Mouse (Mus musculus) megakaryocyte, adult 5-6 weeks (primary cell): ENCODE measurements around the gene C87499. TPM values are rescaled to one million over a fixed set of nuclear protein-coding genes. Genes with fewer than 3 reads are reported as not detected.

Experiments
- ATAC-seq: 2 replicates; pipeline ENCODE4 v1.8.0; 2016; ENCODE audit warnings: mild to moderate bottlenecking, inconsistent platforms; ENCODE audit not compliant: poor library complexity, severe bottlenecking
- total RNA-seq, 2 experiments: library from RNA; stranded (forward) in 1 of 2; stranded (reverse) in 1 of 2; fragments of 153-499, 151-499 nt in 1 of 2; fragments of 221-1000, 200-1000 nt in 1 of 2; gene quantifications; 2 replicates each; pipeline versions ENCODE4 v1.2.3 to v1.2.4; 2015 to 2017

Gene C87499
- total RNA-seq (2015) (not detected in 2 replicates), total RNA-seq (2017) (not detected in 2 replicates)

DNA sequence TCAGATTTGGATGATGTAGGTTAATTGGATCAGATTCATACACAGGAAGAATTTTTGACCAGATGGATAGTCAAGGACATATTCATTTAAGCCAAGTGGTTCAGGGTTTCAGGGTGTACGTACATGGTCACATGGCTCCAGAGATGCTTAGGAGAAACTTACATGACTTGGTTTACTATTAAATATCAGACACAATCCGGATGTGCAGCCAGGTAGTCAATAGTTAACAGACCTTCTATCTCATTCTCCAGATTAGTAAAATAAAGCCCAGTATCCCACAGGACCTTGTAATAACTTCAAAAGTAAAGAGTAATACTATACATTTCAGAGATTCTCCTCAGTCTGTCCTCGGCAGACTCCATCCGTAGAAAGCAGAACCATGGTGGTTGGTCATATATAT, at the start of gene C87499:
Gene C87499 (minus strand): TSS at position 101 of the 400 bp plus-strand sequence.
- no peak for ATAC-seq

DNA sequence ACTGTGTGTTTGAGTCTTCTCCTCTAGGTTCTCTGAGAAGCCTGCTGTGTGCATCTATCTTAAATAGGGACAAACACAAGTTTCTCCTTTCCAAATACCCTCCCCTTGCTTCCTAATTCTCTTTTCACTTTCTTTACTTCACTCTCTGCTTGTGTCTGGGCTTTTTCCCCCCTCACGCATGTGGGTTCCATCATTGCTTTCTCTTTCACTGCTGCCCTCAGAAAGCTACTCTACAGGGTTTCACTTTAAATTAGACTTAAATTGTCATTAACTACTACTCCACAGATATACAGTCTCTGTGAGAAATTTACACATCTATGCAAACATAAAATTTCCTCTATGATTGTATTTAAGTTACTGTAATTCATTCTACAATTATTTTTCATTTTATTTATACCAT, 49.6 kb upstream of the C87499 start, which contains the start of gene Ifna2:
Gene Ifna2 (minus strand): TSS at position 101 of the 400 bp plus-strand sequence.
- ATAC-seq = no peak

DNA sequence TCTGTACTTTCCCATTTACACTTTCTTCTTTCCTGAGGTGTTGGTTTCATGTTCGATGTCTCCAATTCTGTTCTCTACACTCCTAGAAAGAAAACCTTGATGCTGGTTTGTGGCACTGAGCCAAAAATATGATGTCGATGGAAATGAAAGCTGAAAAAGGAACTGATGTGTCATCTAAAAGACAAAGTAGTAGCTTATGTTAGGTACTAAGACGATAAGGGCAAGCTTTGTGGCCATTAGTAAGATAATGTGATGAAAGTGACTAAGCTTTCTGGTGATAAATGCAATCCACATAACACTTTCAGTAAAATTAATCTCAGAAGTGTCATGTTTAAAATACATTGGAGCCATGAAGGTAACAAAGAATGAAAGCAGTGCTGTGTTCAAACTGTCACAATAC, 47.1 kb upstream of the C87499 start:
- no peak for ATAC-seq

DNA sequence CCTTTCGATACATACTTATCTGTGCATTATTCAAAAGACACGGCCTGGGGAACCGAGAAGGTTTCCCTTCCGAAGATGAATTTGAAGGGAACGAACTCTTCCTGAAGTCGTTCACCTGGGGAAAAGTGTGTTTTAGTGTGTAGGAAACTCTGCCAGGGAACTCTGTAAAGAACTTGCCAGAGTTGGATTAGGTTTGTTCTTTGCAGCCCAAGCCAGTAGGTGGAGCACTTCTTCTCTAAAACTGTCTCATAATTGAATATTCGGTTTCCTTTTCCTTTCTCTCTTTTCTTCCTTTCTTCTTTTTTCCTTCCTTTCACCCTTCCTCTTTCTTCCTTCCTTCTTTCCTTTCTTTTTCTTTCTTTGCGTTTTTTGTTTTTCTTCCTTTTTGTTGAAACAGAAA, 46.2 kb upstream of the C87499 start:
- ATAC-seq = 0 out of 2 replicates have a peak, but pooled peaks have one; percentile 57

DNA sequence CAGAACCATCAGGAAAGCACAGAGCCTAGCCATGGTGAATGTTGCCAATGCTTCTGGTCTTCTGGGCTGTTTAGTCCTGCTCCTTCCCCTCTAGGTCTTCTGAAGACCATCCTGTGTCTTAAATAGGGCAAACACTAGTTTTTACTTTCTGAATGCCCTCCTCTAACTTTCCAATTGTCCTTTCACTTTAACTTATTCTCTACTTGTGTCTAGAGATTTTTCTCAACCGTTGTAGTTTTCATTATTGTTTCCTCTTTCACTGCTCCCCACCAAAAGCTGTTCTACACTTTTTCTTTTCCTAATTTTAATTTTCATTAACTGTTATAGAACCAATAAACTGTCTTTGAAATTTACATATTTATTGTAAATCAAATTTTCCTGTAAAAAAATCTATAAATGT, 42.6 kb upstream of the C87499 start, which contains the start of gene Ifna16:
Gene Ifna16 (minus strand): TSS at position 101 of the 400 bp plus-strand sequence.
- ATAC-seq = no peak

DNA sequence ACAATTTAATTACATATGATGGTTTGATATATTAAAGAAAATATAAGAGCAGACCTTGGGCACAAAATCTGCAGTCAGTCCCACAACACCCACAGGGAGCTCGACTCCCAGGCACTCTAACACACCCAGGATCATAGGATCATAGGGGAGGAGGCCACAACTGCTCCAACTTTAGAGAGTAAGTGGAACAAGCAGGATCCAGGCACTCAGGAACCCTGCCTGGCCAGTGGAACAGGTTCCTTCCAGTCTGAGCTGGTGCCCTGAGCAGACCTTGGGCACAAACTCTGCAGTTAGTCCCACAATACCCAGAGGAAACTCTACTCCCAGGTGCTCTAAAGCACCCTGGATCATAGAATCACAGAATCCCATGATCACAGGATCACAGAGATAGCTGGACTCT, 21.2 kb upstream of the C87499 start:
- ATAC-seq = no peak

DNA sequence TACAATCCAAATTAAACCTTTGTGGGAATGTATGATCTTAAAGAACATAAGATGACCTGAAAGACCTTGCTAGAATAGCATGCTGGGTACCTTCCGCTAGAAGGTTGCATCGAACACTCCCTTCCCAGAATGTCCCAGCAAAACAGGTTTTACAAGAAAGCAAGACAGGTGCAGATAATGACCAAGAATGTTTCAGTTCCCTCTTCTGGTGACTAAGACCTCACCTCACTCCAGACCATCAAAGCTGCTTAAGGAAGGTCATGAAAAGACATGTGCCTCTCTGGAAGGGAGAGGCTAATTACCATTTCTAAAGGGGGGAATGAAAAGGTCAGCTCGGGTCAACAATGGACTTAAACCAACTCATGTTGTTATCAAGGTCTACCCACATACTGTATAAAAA, 19.4 kb upstream of the C87499 start:
- no peak for ATAC-seq

DNA sequence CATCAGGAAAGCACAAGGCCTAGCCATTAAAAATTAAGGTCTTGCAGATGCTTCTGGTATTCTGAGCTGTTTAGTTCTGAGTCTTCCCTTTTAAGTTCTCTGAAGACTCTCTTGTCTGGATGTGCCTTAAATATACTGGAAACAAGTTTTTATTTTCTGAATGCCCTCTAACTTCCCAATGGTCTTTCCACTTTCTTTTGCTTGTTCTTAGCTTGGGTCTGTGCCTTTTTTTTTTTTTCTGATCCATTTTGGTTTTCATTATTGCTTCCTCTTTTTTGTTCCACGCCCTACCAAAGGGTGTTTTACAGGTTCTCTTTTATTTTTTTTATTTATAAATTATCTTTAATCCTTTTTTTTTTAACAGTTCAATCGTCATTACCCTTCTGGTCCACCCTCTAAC, 10.1 kb upstream of the C87499 start, which contains the start of gene Ifna13:
Gene Ifna13 (minus strand): TSS at position 101 of the 400 bp plus-strand sequence.
- ATAC-seq = no peak

DNA sequence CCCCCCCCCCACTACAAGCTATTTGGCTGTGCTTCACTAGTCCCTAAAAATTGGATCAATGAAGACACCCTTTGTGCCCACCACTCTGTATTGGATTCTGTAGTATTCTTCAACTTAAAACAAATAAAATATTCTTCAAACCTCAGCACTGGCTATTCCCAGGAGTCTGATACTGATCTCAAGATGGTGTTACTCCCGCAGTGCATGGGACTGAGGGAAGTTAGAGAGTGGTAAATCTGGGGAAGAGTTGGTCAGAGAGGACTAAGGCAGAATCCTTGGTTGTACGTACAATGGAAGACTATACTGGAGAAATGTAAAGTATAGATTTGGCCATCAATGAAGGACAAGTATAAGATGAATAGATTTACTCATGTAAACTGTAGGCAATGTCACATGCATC, 8.3 kb upstream of the C87499 start:
- no peak for ATAC-seq

DNA sequence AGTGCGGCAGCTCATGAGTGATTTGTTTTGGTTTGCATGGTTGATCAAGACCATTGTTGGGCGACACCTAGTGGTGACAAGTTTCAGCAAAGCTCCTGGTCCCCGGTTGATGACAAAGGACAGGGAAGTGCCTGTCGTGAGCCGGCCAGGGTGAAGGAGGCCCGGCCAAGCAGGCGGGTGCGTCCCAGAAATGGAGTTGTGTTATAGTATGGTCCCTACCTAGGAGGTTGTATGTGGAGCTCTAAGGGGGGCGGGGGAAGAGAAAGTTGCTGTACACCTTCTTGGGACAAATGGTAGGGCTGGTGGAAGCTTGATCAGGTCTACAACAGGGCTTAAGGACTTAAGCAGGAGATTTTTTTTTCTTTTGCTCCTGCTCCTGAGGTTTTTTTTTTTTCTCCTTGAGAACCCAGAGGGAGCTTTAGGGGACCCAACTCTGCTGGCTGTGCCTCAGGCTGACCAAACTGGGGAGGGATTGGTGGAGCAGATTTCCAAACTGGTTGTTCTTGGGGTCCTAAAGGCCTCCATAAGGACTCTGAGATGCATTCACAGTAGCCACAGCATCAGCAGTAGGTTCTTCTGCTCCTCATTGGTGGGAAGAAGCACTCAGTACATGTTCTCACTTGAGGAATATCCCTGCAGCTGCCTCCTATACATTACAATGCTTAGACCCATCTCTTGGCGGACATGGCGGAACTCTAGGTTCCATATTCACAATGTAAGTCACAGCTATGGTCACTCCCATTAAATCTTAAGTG, 7.0 kb upstream of the C87499 start:
- ATAC-seq = peak; percentile 97

DNA sequence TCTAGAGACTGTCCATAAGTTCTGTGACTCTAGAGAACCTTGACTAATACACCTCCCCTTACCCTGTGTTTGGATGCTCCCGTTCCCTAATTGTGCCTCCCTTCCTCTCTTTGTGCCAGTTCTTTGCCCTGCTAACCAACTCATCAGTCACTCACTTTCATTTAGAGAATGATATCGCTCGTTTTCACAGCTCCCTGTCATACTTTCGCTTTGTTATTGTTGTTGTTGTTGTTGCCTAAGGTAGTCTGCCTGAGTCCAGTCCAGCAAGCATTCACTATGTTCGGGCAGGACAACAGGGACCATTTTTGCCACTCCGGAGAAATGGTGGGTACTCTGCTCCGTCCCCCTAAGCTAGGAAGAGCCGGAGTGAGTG, 6.5 kb upstream of the C87499 start:
- ATAC-seq = peak; percentile 19

DNA sequence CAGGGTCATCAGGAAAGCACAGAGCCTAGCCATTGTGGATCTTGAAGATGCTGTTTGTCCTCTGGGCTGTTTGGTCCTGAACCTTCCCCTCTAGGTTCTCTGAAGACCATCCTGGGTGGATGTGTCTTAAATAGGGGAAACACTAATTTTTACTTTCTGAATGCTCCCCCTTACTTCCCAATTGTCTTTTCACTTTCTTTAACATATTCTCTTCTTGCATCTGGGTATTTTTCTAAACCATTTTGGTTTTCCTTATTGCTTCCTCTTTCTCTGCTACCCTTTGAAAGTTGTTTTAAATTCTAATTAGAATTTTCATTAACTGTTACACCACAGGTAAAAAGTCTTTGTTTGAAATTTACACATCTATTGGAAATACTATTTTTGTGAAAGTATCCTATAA, 30.9 kb downstream of the C87499 start, which contains the start of gene Ifna12:
Gene Ifna12 (minus strand): TSS at position 101 of the 400 bp plus-strand sequence.
- no peak for ATAC-seq

DNA sequence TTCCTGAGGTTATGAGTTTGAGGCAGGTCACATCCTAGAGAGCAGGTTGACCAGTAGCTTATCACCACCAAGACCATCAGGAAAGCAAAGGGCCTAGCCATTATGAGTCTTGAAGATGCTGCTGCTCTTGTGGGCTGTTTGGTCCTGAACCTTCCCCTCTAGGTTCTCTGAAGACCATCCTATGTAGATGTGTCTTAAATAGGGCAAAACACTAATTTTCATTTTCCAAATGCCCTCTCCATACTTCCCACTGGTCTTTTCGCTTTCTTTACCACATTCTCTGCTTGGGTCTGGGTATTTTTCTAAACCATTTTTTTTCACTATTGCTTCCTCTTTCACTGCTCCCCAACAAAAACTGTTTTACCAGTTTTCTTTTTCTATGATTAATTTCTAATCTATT, 41.9 kb downstream of the C87499 start, which contains the start of gene Ifna9:
Gene Ifna9 (minus strand): TSS at position 101 of the 400 bp plus-strand sequence.
- no peak for ATAC-seq

Other genes starting within 250 kb of the C87499 start
Only the 30 nearest of the 33 such genes appear.
- gene Hacd4, start 195.5 kb downstream of the C87499 start, total RNA-seq (2015) = 112 and 118 TPM in 2 replicates
- 70.7 and 72.7 TPM in 2 replicates for gene Hacd4, start 195.5 kb downstream of the C87499 start, total RNA-seq (2017)
- not detected in 2 replicates for gene Ifnb1, start 111.6 kb downstream of the C87499 start, total RNA-seq (2015)
- not detected in 2 replicates for gene Ifnb1, start 111.6 kb downstream of the C87499 start, total RNA-seq (2017)
- not detected in 2 replicates for gene Ifna15, start 76.2 kb downstream of the C87499 start, total RNA-seq (2015)
- gene Ifna15, start 76.2 kb downstream of the C87499 start, total RNA-seq (2017) = not detected in 2 replicates
- not detected in 2 replicates for gene Ifna14, start 62.6 kb downstream of the C87499 start, total RNA-seq (2015)
- gene Ifna14, start 62.6 kb downstream of the C87499 start, total RNA-seq (2017) = not detected in 2 replicates
- not detected in 2 replicates for gene Ifna9, start 42.0 kb downstream of the C87499 start, total RNA-seq (2015)
- not detected in 2 replicates for gene Ifna9, start 42.0 kb downstream of the C87499 start, total RNA-seq (2017)
- not detected in 2 replicates for gene Ifna12, start 31.0 kb downstream of the C87499 start, total RNA-seq (2015)
- not detected in 2 replicates for gene Ifna12, start 31.0 kb downstream of the C87499 start, total RNA-seq (2017)
- gene Ifna13, start 10.0 kb upstream of the C87499 start, total RNA-seq (2015) = not detected in 2 replicates
- gene Ifna13, start 10.0 kb upstream of the C87499 start, total RNA-seq (2017) = not detected in 2 replicates
- gene Ifna16, start 42.5 kb upstream of the C87499 start, total RNA-seq (2015) = not detected in 2 replicates
- gene Ifna16, start 42.5 kb upstream of the C87499 start, total RNA-seq (2017) = not detected in 2 replicates
- gene Ifna2, start 49.5 kb upstream of the C87499 start, total RNA-seq (2015) = not detected in 2 replicates
- gene Ifna2, start 49.5 kb upstream of the C87499 start, total RNA-seq (2017) = not detected in 2 replicates
- not detected in 2 replicates for gene Ifnab, start 56.9 kb upstream of the C87499 start, total RNA-seq (2015)
- not detected in 2 replicates for gene Ifnab, start 56.9 kb upstream of the C87499 start, total RNA-seq (2017)
- gene Gm26566, start 87.4 kb upstream of the C87499 start, total RNA-seq (2015) = not detected in 2 replicates
- 0.55 TPM in 1 of 2 replicates, not detected in the other for gene Gm26566, start 87.4 kb upstream of the C87499 start, total RNA-seq (2017)
- gene Klhl9, start 88.1 kb upstream of the C87499 start, total RNA-seq (2015) = 56.7 and 61.1 TPM in 2 replicates
- 83.8 and 85.5 TPM in 2 replicates for gene Klhl9, start 88.1 kb upstream of the C87499 start, total RNA-seq (2017)
- gene Gm13271, start 120.5 kb upstream of the C87499 start, total RNA-seq (2015) = not detected in 2 replicates
- gene Gm13271, start 120.5 kb upstream of the C87499 start, total RNA-seq (2017) = not detected in 2 replicates
- gene Gm13283, start 125.7 kb upstream of the C87499 start, total RNA-seq (2015) = not detected in 2 replicates
- 0.18 and 0.20 TPM in 2 replicates for gene Gm13283, start 125.7 kb upstream of the C87499 start, total RNA-seq (2017)
- gene Gm13290, start 139.4 kb upstream of the C87499 start, total RNA-seq (2015) = not detected in 2 replicates
- gene Gm13290, start 139.4 kb upstream of the C87499 start, total RNA-seq (2017) = not detected in 2 replicates
- gene Gm13289, start 142.5 kb upstream of the C87499 start, total RNA-seq (2015) = not detected in 2 replicates
- gene Gm13289, start 142.5 kb upstream of the C87499 start, total RNA-seq (2017) = not detected in 2 replicates
- not detected in 2 replicates for gene Gm13272, start 145.4 kb upstream of the C87499 start, total RNA-seq (2015)
- not detected in 2 replicates for gene Gm13272, start 145.4 kb upstream of the C87499 start, total RNA-seq (2017)
- gene Ifnz, start 147.7 kb upstream of the C87499 start, total RNA-seq (2015) = not detected in 2 replicates
- gene Ifnz, start 147.7 kb upstream of the C87499 start, total RNA-seq (2017) = not detected in 2 replicates
- gene Gm13276, start 151.3 kb upstream of the C87499 start, total RNA-seq (2015) = not detected in 2 replicates
- not detected in 2 replicates for gene Gm13276, start 151.3 kb upstream of the C87499 start, total RNA-seq (2017)
- not detected in 2 replicates for gene Gm13277, start 154.2 kb upstream of the C87499 start, total RNA-seq (2015)
- gene Gm13277, start 154.2 kb upstream of the C87499 start, total RNA-seq (2017) = not detected in 2 replicates
- gene Gm13278, start 157.1 kb upstream of the C87499 start, total RNA-seq (2015) = not detected in 2 replicates
- gene Gm13278, start 157.1 kb upstream of the C87499 start, total RNA-seq (2017) = not detected in 2 replicates
- gene Gm13275, start 160.1 kb upstream of the C87499 start, total RNA-seq (2015) = not detected in 2 replicates
- not detected in 2 replicates for gene Gm13275, start 160.1 kb upstream of the C87499 start, total RNA-seq (2017)
- not detected in 2 replicates for gene Gm13279, start 163.0 kb upstream of the C87499 start, total RNA-seq (2015)
- gene Gm13279, start 163.0 kb upstream of the C87499 start, total RNA-seq (2017) = not detected in 2 replicates
- not detected in 2 replicates for gene Gm13285, start 165.3 kb upstream of the C87499 start, total RNA-seq (2015)
- not detected in 2 replicates for gene Gm13285, start 165.3 kb upstream of the C87499 start, total RNA-seq (2017)
- not detected in 2 replicates for gene Gm13287, start 168.8 kb upstream of the C87499 start, total RNA-seq (2015)
- gene Gm13287, start 168.8 kb upstream of the C87499 start, total RNA-seq (2017) = not detected in 2 replicates
- not detected in 2 replicates for gene Gm13288, start 171.1 kb upstream of the C87499 start, total RNA-seq (2015)
- not detected in 2 replicates for gene Gm13288, start 171.1 kb upstream of the C87499 start, total RNA-seq (2017)
- not detected in 2 replicates for gene Ifna7, start 181.8 kb upstream of the C87499 start, total RNA-seq (2015)
- not detected in 2 replicates for gene Ifna7, start 181.8 kb upstream of the C87499 start, total RNA-seq (2017)
- gene Ifna11, start 185.5 kb upstream of the C87499 start, total RNA-seq (2015) = not detected in 2 replicates
- gene Ifna11, start 185.5 kb upstream of the C87499 start, total RNA-seq (2017) = not detected in 2 replicates
- not detected in 2 replicates for gene Ifna6, start 193.0 kb upstream of the C87499 start, total RNA-seq (2015)
- gene Ifna6, start 193.0 kb upstream of the C87499 start, total RNA-seq (2017) = not detected in 2 replicates
- gene Ifna5, start 201.1 kb upstream of the C87499 start, total RNA-seq (2015) = not detected in 2 replicates
- not detected in 2 replicates for gene Ifna5, start 201.1 kb upstream of the C87499 start, total RNA-seq (2017)